Mouse (Mus musculus) liver, adult 2 months (tissue): Measurements from ENCODE around the gene Prss41.

ENCODE experiments used
- CTCF ChIP-seq: fragments of 200-500 bp; IDR thresholded peaks from 2 replicates; pipeline ENCODE4 v1.5.1; 2011; ENCODE audit warnings: low read depth, low read length, control low read depth
- POLR2A ChIP-seq: fragments of 200-500 bp; IDR thresholded peaks from 2 replicates; pipeline ENCODE4 v1.6.1; 2011; ENCODE audit warnings: low read length, control low read depth; ENCODE audit not compliant: insufficient read depth; ENCODE audit errors: extremely low read depth

GRCm38 (mm10) chr17:23818579-23818978 lies 25.4 kb downstream of the Prss41 start:
- TF ChIP-seq CTCF: no peak
- TF ChIP-seq POLR2A: no peak
